Mouse (Mus musculus) liver, postnatal 0 days (tissue): ENCODE measurements around the gene Mydgf. TPM values are rescaled to one million over a fixed set of nuclear protein-coding genes. Genes with fewer than 3 reads are reported as not detected.

Experiments used
- ATAC-seq: fragments of 200-750 bp; cut with Nextera tagmentation; 2 replicates; pipeline ENCODE4 v1.8.0; 2017; ENCODE audit warnings: mild to moderate bottlenecking, moderate library complexity
- DNase-seq: peaks from one replicate; pipeline ENCODE4 v3.0.0-alpha.2; 2016
- H3K27ac ChIP-seq: fragments of 300-500 bp; sonication (generic); 2 replicates; pipeline ENCODE4 v1.5.1; 2014; ENCODE audit warnings: antibody characterized with exemption, moderate library complexity, mild to moderate bottlenecking, low read depth
- H3K27me3 ChIP-seq: fragments of 300-500 bp; sonication (generic); 2 replicates; pipeline ENCODE4 v1.6.1; 2014; ENCODE audit warnings: low read length, control low read depth, mixed read lengths; ENCODE audit not compliant: insufficient read depth
- H3K36me3 ChIP-seq: fragments of 300-500 bp; sonication (generic); replicated peaks from 2 replicates; pipeline ENCODE4 v1.6.1; 2014; ENCODE audit warnings: mild to moderate bottlenecking, control low read depth, low read length, moderate library complexity, mixed read lengths; ENCODE audit not compliant: insufficient read depth
- H3K4me1 ChIP-seq: fragments of 300-500 bp; sonication (generic); 2 replicates; pipeline ENCODE4 v1.6.1; 2014; ENCODE audit warnings: antibody characterized with exemption, mild to moderate bottlenecking, control low read depth; ENCODE audit not compliant: insufficient read depth
- H3K4me2 ChIP-seq: fragments of 300-500 bp; sonication (generic); 2 replicates; pipeline ENCODE4 v1.6.1; 2014; ENCODE audit warnings: low read depth, mild to moderate bottlenecking, low read length, moderate library complexity, mixed read lengths
- H3K4me3 ChIP-seq: fragments of 300-500 bp; sonication (generic); 2 replicates; pipeline ENCODE4 v1.5.1; 2014; ENCODE audit warnings: low read depth, low read length
- H3K9ac ChIP-seq: fragments of 300-500 bp; sonication (generic); replicated peaks from 2 replicates; pipeline ENCODE4 v1.6.1; 2014; ENCODE audit warnings: mild to moderate bottlenecking, moderate library complexity
- H3K9me3 ChIP-seq: fragments of 300-500 bp; sonication (generic); 2 replicates; pipeline ENCODE4 v1.6.1; 2016; ENCODE audit warnings: mild to moderate bottlenecking, control low read depth, low read length, mixed read lengths
- CTCF ChIP-seq: sonication (generic); IDR thresholded peaks from 2 replicates; pipeline ENCODE4 v1.5.1; 2016; ENCODE audit warnings: antibody characterized with exemption, low read depth
- EP300 ChIP-seq: IDR thresholded peaks from 2 replicates; pipeline ENCODE4 v1.6.1; 2016; ENCODE audit warnings: antibody characterized with exemption, low read depth, mild to moderate bottlenecking
- WGBS: fragments of 180-500 bp; shearing (Covaris S2); extraction: QIAGEN DNeasy Blood & Tissue Kit; methylation state at CpG from one replicate; pipeline ENCODE4 v1.1.7; 2014; ENCODE audit not compliant: insufficient replicate concordance; 5-methylcytosine and 5-hydroxymethylcytosine counted together
- polyA plus RNA-seq: library from polyadenylated mRNA; unstranded; fragments of >200 nt; fragmentation: Nextera tagmentation; extraction: Ambion mirVana; gene quantifications from 2 replicates; pipeline ENCODE4 v1.2.1, GENCODE M21; 2015

Gene Mydgf
- polyA plus RNA-seq, 1 experiment from 2014 or later = 49.8 TPM

GRCm38 (mm10) chr17:56136558-56136957 lies 47.2 kb downstream of the Mydgf start:
- ATAC-seq = no peak
- H3K4me1 ChIP-seq = peaks cover 41% of the 10 kb centered on the region

GRCm38 (mm10) chr17:56134463-56134971 lies 49.2 kb downstream of the Mydgf start:
- H3K4me1 ChIP-seq = peaks cover 29% of the 10 kb centered on the region
- TF ChIP-seq EP300 (no peak), CTCF (peak; percentile 93)
- peak overlapping the region; percentile 51 for H3K4me3 ChIP-seq
- no peaks in the 10 kb centered on the region; the same call in 1 of the 2 replicates for H3K9me3 ChIP-seq
- peak overlapping the region; percentile 89 for H3K27ac ChIP-seq
- peaks cover 13% of the 10 kb centered on the region for H3K36me3 ChIP-seq
- ATAC-seq (peak; percentile 47), DNase-seq (peak; percentile 83)
- WGBS = 2% methylated on average over 27 of the region's 27 CpGs
- peak overlapping the region; percentile 38 for H3K9ac ChIP-seq
- H3K27me3 ChIP-seq = peaks cover 14% of the 10 kb centered on the region
- peak overlapping the region; percentile 85 for H3K4me2 ChIP-seq

More at GRCm38 (mm10) chr17:56136558-56136957, 47.2 kb downstream of the Mydgf start:
- Histone ChIP-seq H3K9me3 (no peaks in the 10 kb centered on the region), H3K4me3 (no peak overlapping the region), H3K36me3 (no peaks in the 10 kb centered on the region), H3K27ac (no peak overlapping the region), H3K4me2 (no peak overlapping the region), H3K9ac (no peak overlapping the region), H3K27me3 (peaks cover 33% of the 10 kb centered on the region)
- TF ChIP-seq EP300 (no peak), CTCF (no peak)
- WGBS = 61% methylated on average over 7 of the region's 7 CpGs
- DNase-seq = no peak

DNA sequence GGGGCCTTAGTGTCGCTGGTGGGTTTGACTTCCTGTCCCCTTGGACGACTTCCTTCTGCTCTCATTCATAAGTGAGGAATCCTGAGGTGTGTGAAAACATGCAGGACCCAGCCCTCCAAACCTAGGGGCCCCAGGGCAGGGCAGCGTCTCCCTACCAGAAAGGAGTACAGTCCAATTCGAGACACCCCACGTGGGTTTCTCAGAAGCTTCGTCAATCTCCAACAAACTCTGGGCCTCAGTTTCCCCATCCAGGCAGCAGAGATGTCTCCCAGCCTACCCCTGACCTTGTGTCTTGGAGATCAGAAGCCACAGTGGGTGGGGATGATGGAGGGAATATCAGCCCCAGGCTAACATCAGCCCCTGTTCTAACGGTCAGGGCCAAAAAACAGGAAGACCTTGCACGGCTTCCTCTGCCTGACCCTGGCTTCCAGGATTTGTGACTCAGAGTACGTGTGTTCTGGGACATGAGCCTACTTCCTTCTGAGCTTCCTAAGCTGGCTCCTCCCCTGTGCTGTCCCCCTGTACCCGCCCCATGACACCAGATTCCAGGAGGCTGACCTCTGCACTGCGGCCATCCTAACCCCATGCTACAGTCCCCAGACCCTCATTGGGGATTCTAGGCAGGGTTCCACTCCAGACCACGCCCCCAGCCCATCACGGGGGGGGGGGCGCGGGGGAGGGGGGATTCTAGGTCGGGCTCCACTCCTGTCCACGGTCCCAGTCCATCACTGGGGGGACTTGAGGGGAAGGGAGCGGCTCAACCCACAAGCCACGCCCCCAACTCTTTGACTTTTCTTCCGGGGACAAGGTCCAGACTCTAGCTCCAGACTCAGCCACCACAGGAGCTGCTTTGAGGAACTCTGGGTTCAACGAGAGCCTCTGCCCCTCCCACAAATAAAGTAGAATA lies 50.0 kb downstream of the Mydgf start:
- Histone ChIP-seq H3K36me3 (peaks cover 19% of the 10 kb centered on the region), H3K4me2 (peak overlapping the region; percentile 85), H3K27me3 (0 out of 2 replicates have a peak, but pooled peaks cover 6% of the 10 kb centered on the region), H3K27ac (peak overlapping the region; percentile 89), H3K9ac (peak overlapping the region; percentile 46), H3K4me3 (peak overlapping the region; percentile 51), H3K4me1 (peaks cover 26% of the 10 kb centered on the region), H3K9me3 (no peaks in the 10 kb centered on the region; the same call in 1 of the 2 replicates)
- DNase-seq (peak; percentile 73), ATAC-seq (peak; percentile 81)
- TF ChIP-seq CTCF (no peak), EP300 (peak; percentile 79)
- WGBS = 5% methylated on average over 19 of the region's 21 CpGs

DNA sequence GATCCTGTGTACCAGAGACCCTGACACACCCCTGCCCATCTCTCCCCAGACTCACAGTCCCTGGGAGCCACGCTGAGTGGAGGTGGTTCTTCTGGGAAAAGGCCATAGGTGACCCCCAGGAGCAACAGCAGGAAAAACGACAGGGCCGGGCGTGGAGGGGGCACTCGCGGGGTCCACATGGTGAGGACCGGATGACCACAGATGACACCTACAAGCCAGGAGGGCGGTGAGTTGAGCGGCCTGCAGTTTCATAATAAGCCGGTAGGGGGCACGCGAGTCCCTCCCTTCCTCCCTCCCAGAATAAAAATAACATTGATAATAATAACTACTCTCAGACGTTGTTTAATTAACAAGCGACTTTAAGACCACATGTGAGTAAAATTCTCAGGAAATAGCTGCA lies 51.1 kb downstream of the Mydgf start:
- H3K4me3 ChIP-seq = no peak overlapping the region
- H3K9me3 ChIP-seq = no peaks in the 10 kb centered on the region; the same call in 1 of the 2 replicates
- DNase-seq (peak; percentile 77), ATAC-seq (no peak)
- no peak overlapping the region for H3K9ac ChIP-seq
- peaks cover 26% of the 10 kb centered on the region for H3K4me1 ChIP-seq
- H3K27me3 ChIP-seq = no peaks in the 10 kb centered on the region
- H3K27ac ChIP-seq = peak overlapping the region; percentile 89; the same call in 1 of the 2 replicates
- peak overlapping the region; percentile 42 for H3K4me2 ChIP-seq
- no peak for TF ChIP-seq EP300
- peak; percentile 92 for TF ChIP-seq CTCF
- 4% methylated on average over 14 of the region's 14 CpGs for WGBS
- H3K36me3 ChIP-seq = peaks cover 19% of the 10 kb centered on the region

DNA sequence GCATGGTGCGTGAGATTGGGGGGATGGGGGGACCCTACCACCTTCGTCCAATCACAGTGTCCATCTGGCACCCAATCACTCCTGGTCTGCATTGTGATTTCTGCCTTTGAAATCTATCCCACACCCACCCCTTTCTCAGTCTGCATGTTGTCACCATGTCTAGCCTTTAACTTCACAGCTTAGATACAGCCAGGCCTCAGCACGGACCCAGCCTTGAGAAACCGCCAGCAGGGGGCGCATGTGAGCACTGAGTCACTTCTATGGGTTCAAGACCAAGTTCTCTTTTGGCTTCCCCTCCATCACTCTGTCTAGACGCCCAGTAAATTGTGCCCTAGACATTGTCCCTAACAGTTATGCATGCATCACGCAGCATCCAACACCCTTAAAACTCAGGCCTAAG lies 51.9 kb downstream of the Mydgf start:
- Histone ChIP-seq H3K36me3 (peaks cover 19% of the 10 kb centered on the region), H3K4me3 (no peak overlapping the region), H3K4me2 (no peak overlapping the region), H3K9me3 (no peaks in the 10 kb centered on the region; the same call in 1 of the 2 replicates), H3K27ac (no peak overlapping the region), H3K27me3 (no peaks in the 10 kb centered on the region), H3K9ac (no peak overlapping the region), H3K4me1 (peaks cover 26% of the 10 kb centered on the region)
- 44% methylated on average over 7 of the region's 7 CpGs for WGBS
- DNase-seq (peak; percentile 82), ATAC-seq (no peak)
- TF ChIP-seq CTCF = peak; percentile 85
- no peak for TF ChIP-seq EP300

GRCm38 (mm10) chr17:56131136-56131535 lies 52.6 kb downstream of the Mydgf start:
- H3K36me3 ChIP-seq = peaks cover 19% of the 10 kb centered on the region
- H3K27me3 ChIP-seq = no peaks in the 10 kb centered on the region
- no peak overlapping the region for H3K27ac ChIP-seq
- WGBS = 89% methylated on average over 10 of the region's 10 CpGs
- H3K4me2 ChIP-seq = no peak overlapping the region
- H3K9me3 ChIP-seq = no peaks in the 10 kb centered on the region; the same call in 1 of the 2 replicates
- DNase-seq (no peak), ATAC-seq (no peak)
- no peak overlapping the region for H3K4me3 ChIP-seq
- peaks cover 26% of the 10 kb centered on the region for H3K4me1 ChIP-seq
- no peak overlapping the region for H3K9ac ChIP-seq
- no peak for TF ChIP-seq CTCF
- TF ChIP-seq EP300 = no peak
